Mouse (Mus musculus): ENCODE results near the gene 5330417C22Rik.
A peak's percentile ranks its signal among the peaks of the same experiment; 100 is the strongest.

5330417C22Rik gene

GRCm38 (mm10) chr3:108466425-108466824, 69.9 kb downstream of the 5330417C22Rik start:
- DNase-seq (ENCODE audit: low spot score in 2 of 2): peak in 1 of 2 experiments; percentile 18

- DNase-seq (ENCODE audit: low spot score in 2 of 2): no peak
These were observed 77.5 kb downstream of the 5330417C22Rik start for GRCm38 (mm10) chr3:108458866-108459265.

- no peak for DNase-seq (ENCODE audit: low spot score in 2 of 2)
These were observed 78.0 kb downstream of the 5330417C22Rik start for GRCm38 (mm10) chr3:108458380-108458779.

- no peak for DNase-seq (ENCODE audit: low spot score in 2 of 2)
These were observed 82.2 kb downstream of the 5330417C22Rik start for GRCm38 (mm10) chr3:108454172-108454571.

- no peak for DNase-seq (ENCODE audit: low spot score in 2 of 2)
These were observed 84.4 kb downstream of the 5330417C22Rik start for GRCm38 (mm10) chr3:108451969-108452368.

- DNase-seq (ENCODE audit: low spot score in 2 of 2): no peak
These were observed 91.0 kb downstream of the 5330417C22Rik start for GRCm38 (mm10) chr3:108445366-108445705.

- DNase-seq (ENCODE audit: low spot score in 2 of 2): peak; percentile 74 to 84
These were observed 91.5 kb downstream of the 5330417C22Rik start, which contains the start of gene Sars for GRCm38 (mm10) chr3:108444698-108445365. Sars (minus strand) TSS chr3:108445209.

GRCm38 (mm10) chr3:108444029-108444428, 92.3 kb downstream of the 5330417C22Rik start:
- no peak for DNase-seq (ENCODE audit: low spot score in 2 of 2)

GRCm38 (mm10) chr3:108436380-108436714, 100.0 kb downstream of the 5330417C22Rik start:
- DNase-seq (ENCODE audit: low spot score in 2 of 2): no peak

GRCm38 (mm10) chr3:108435701-108436379, 100.5 kb downstream of the 5330417C22Rik start:
- DNase-seq (ENCODE audit: low spot score in 2 of 2): no peak

GRCm38 (mm10) chr3:108433881-108434495, 102.3 kb downstream of the 5330417C22Rik start:
- DNase-seq (ENCODE audit: low spot score in 2 of 2): no peak

- DNase-seq (ENCODE audit: low spot score in 2 of 2): no peak
These were observed 103.0 kb downstream of the 5330417C22Rik start for GRCm38 (mm10) chr3:108433188-108433880.

- DNase-seq (ENCODE audit: low spot score in 2 of 2): no peak
These were observed 103.7 kb downstream of the 5330417C22Rik start for GRCm38 (mm10) chr3:108432542-108433187.

- no peak for DNase-seq (ENCODE audit: low spot score in 2 of 2)
These were observed 110.7 kb downstream of the 5330417C22Rik start for GRCm38 (mm10) chr3:108425624-108426018.

GRCm38 (mm10) chr3:108424944-108425623, 111.3 kb downstream of the 5330417C22Rik start:
- DNase-seq (ENCODE audit: low spot score in 2 of 2): no peak

GRCm38 (mm10) chr3:108423844-108424801, 112.2 kb downstream of the 5330417C22Rik start:
- DNase-seq (ENCODE audit: low spot score in 2 of 2): no peak

GRCm38 (mm10) chr3:108423006-108423405, 113.3 kb downstream of the 5330417C22Rik start:
- DNase-seq (ENCODE audit: low spot score in 2 of 2): no peak

GRCm38 (mm10) chr3:108415831-108416223, 120.5 kb downstream of the 5330417C22Rik start:
- DNase-seq (ENCODE audit: low spot score in 2 of 2): peak; percentile 66 to 77

- no peak for DNase-seq (ENCODE audit: low spot score in 2 of 2)
These were observed 121.2 kb downstream of the 5330417C22Rik start, which contains the start of gene Celsr2 for GRCm38 (mm10) chr3:108414857-108415830. Celsr2 (minus strand) TSS chr3:108415552.

All from frontal cortex, postnatal 14 days (tissue).